Mouse (Mus musculus) CH12.LX (cell line): Measurements from ENCODE around the gene Rabep1. TPM values are rescaled to one million over a fixed set of nuclear protein-coding genes. Genes with fewer than 3 reads are reported as not detected.

Experiments
- DNase-seq: peaks from one replicate; pipeline ENCODE4 v3.0.0-alpha.2; 2013; ENCODE audit errors: extremely low read depth
- H3K27ac ChIP-seq: 2 replicates; pipeline ENCODE4 v1.5.1; 2012; ENCODE audit warnings: low read depth, mild to moderate bottlenecking, control low read depth, moderate library complexity; ENCODE audit not compliant: insufficient read depth
- H3K27me3 ChIP-seq: replicated peaks from 2 replicates; pipeline ENCODE3; 2012; ENCODE audit warnings: inconsistent platforms
- H3K36me3 ChIP-seq, 2 experiments: replicated peaks in 1 of 2; 2 replicates each; pipeline versions ENCODE3 to v1.6.1; 2012; ENCODE audit warnings: inconsistent platforms in 1 of 2, low read length in 1 of 2, mild to moderate bottlenecking in 1 of 2, mixed read lengths in 1 of 2, moderate library complexity in 1 of 2; ENCODE audit not compliant: control insufficient read depth in 1 of 2, insufficient read depth in 1 of 2
- H3K4me1 ChIP-seq, 2 experiments: 2 replicates each; pipeline ENCODE4 v1.6.1; 2012; ENCODE audit warnings: inconsistent platforms in 1 of 2, moderate library complexity in 1 of 2; ENCODE audit not compliant: insufficient read depth in 2 of 2, control insufficient read depth in 1 of 2
- H3K4me2 ChIP-seq: 2 replicates; pipeline ENCODE4 v1.6.1; 2012; ENCODE audit warnings: low read depth, mild to moderate bottlenecking, control low read depth; ENCODE audit not compliant: poor library complexity, insufficient read depth, severe bottlenecking
- H3K4me3 ChIP-seq, 3 experiments: fragments of 150-350 bp in 1 of 3; sonication (generic) in 1 of 3; replicated peaks in 1 of 3; 2 replicates each; pipeline versions ENCODE3 to v1.5.1; 2011 to 2012; ENCODE audit warnings: low read depth in 2 of 3, low read length in 2 of 3, mild to moderate bottlenecking in 2 of 3, moderate library complexity in 2 of 3, control low read depth in 1 of 3, improper control_type of control experiment in 1 of 3, inconsistent platforms in 1 of 3, mixed read lengths in 1 of 3; ENCODE audit not compliant: poor library complexity in 1 of 3
- H3K79me2 ChIP-seq: replicated peaks from 2 replicates; pipeline ENCODE4 v1.6.1; 2012; ENCODE audit warnings: mild to moderate bottlenecking, moderate library complexity; ENCODE audit not compliant: control insufficient read depth, poor library complexity, insufficient read depth, severe bottlenecking; ENCODE audit errors: extremely low read depth
- H3K9ac ChIP-seq: 2 replicates; pipeline ENCODE4 v1.6.1; 2012; ENCODE audit warnings: low read depth, mild to moderate bottlenecking, control low read depth, moderate library complexity; ENCODE audit not compliant: insufficient read depth
- H3K9me3 ChIP-seq: replicated peaks from 2 replicates; pipeline ENCODE3; 2012; ENCODE audit warnings: low read length, inconsistent platforms, mixed read lengths
- ELF1 ChIP-seq: IDR thresholded peaks from 2 replicates; pipeline ENCODE4 v1.6.1; 2014; ENCODE audit warnings: low read depth, mild to moderate bottlenecking, inconsistent platforms, low read length, improper control_type of control experiment
- EP300 ChIP-seq: IDR thresholded peaks from 2 replicates; pipeline ENCODE4 v1.6.1; 2011; ENCODE audit warnings: low read length, improper control_type of control experiment
- GABPA ChIP-seq: IDR thresholded peaks from 2 replicates; pipeline ENCODE4 v1.6.1; 2012; ENCODE audit warnings: low read depth, low read length, improper control_type of control experiment, inconsistent platforms; ENCODE audit not compliant: insufficient replicate concordance
- HCFC1 ChIP-seq: IDR thresholded peaks from 2 replicates; pipeline ENCODE4 v1.6.1; 2012; ENCODE audit warnings: low read depth, mild to moderate bottlenecking, inconsistent platforms, low read length, improper control_type of control experiment
- JUN ChIP-seq: IDR thresholded peaks from 2 replicates; pipeline ENCODE4 v1.6.1; 2011; ENCODE audit warnings: low read depth, mild to moderate bottlenecking, low read length, improper control_type of control experiment, moderate library complexity; ENCODE audit not compliant: insufficient read depth
- JUND ChIP-seq: conservative IDR thresholded peaks from 2 replicates; pipeline ENCODE4 v1.6.1; 2011; ENCODE audit warnings: low read depth, low read length, improper control_type of control experiment
- KAT2A ChIP-seq: IDR thresholded peaks from 2 replicates; pipeline ENCODE4 v1.6.1; 2012; ENCODE audit warnings: low read length, improper control_type of control experiment, inconsistent platforms; ENCODE audit not compliant: insufficient replicate concordance
- MAX ChIP-seq: IDR thresholded peaks from 2 replicates; pipeline ENCODE4 v1.6.1; 2011; ENCODE audit warnings: low read length, improper control_type of control experiment
- MAZ ChIP-seq: IDR thresholded peaks from 2 replicates; pipeline ENCODE4 v1.6.1; 2012; ENCODE audit warnings: low read depth, mild to moderate bottlenecking, inconsistent platforms, low read length, improper control_type of control experiment, moderate library complexity
- MXI1 ChIP-seq: IDR thresholded peaks from 2 replicates; pipeline ENCODE4 v1.6.1; 2011; ENCODE audit warnings: mild to moderate bottlenecking, low read depth, low read length, improper control_type of control experiment
- NELFE ChIP-seq: IDR thresholded peaks from 2 replicates; pipeline ENCODE4 v1.6.1; 2011; ENCODE audit warnings: low read depth, low read length, improper control_type of control experiment
- NRF1 ChIP-seq: IDR thresholded peaks from 2 replicates; pipeline ENCODE4 v1.6.1; 2014; ENCODE audit warnings: low read depth, mild to moderate bottlenecking, inconsistent platforms, low read length, improper control_type of control experiment, moderate library complexity
- PAX5 ChIP-seq: IDR thresholded peaks from 2 replicates; pipeline ENCODE4 v1.6.1; 2012; ENCODE audit warnings: low read length, inconsistent platforms, mixed read lengths
- POLR2AphosphoS2 ChIP-seq: IDR thresholded peaks from 2 replicates; pipeline ENCODE4 v1.6.1; 2011; ENCODE audit warnings: low read depth, low read length, improper control_type of control experiment
- RCOR1 ChIP-seq: conservative IDR thresholded peaks from 2 replicates; pipeline ENCODE4 v1.6.1; 2012; ENCODE audit warnings: low read depth, mild to moderate bottlenecking, inconsistent platforms, low read length, improper control_type of control experiment
- SIN3A ChIP-seq: IDR thresholded peaks from 2 replicates; pipeline ENCODE4 v1.6.1; 2012; ENCODE audit warnings: low read length, improper control_type of control experiment, inconsistent platforms
- TCF12 ChIP-seq: IDR thresholded peaks from 2 replicates; pipeline ENCODE4 v1.6.1; 2014; ENCODE audit warnings: low read depth, mild to moderate bottlenecking, inconsistent platforms, low read length, improper control_type of control experiment
- USF1 ChIP-seq: IDR thresholded peaks from 2 replicates; pipeline ENCODE4 v1.6.1; 2014; ENCODE audit warnings: low read depth, mild to moderate bottlenecking, inconsistent platforms, low read length, improper control_type of control experiment
- ZKSCAN1 ChIP-seq: IDR thresholded peaks from 2 replicates; pipeline ENCODE4 v1.6.1; 2012; ENCODE audit warnings: low read depth, inconsistent platforms, low read length, improper control_type of control experiment, borderline replicate concordance
- ZMIZ1 ChIP-seq: IDR thresholded peaks from 2 replicates; pipeline ENCODE4 v1.6.1; 2012; ENCODE audit warnings: low read depth, mild to moderate bottlenecking, inconsistent platforms, low read length, improper control_type of control experiment
- ZNF384 ChIP-seq: IDR thresholded peaks from 2 replicates; pipeline ENCODE4 v1.6.1; 2012; ENCODE audit warnings: low read depth, low read length, improper control_type of control experiment, inconsistent platforms
- dilution Hi-C: fragments of 300-500 bp; cut with MboI; formaldehyde crosslinking; loops from 2 replicates; pipeline ENCODE4 v1.14.3; 2020; ENCODE audit warnings: low sequenced_read_pairs; ENCODE audit not compliant: extremely low pct_unique_long_range_greater_than_20kb, extremely low pct_ligation_motif_present
- in situ Hi-C: fragments of 300-500 bp; cut with MboI; formaldehyde crosslinking; loops from 3 replicates; pipeline ENCODE4 v1.14.3; 2019; ENCODE audit warnings: low sequenced_read_pairs, low pct_ligation_motif_present, low pct_unique_long_range_greater_than_20kb, mixed read lengths
- polyA plus RNA-seq: library from polyadenylated mRNA; unstranded; fragments of >175 nt; gene quantifications from 2 replicates; pipeline ENCODE4 v1.2.1, GENCODE M21; 2012; ENCODE audit warnings: low read depth; ENCODE audit not compliant: insufficient read length
- total RNA-seq, 2 experiments: library from RNA; depleted of rRNA; stranded (reverse); fragments of 300-350 nt in 1 of 2; fragments of >200 nt in 1 of 2; gene quantifications; 2 replicates each; pipeline ENCODE4 v1.2.3; 2012 to 2014

Gene Rabep1
- total and polyA plus RNA-seq, 3 experiments, result 22.3 to 28.3 (median 26.1) TPM

DNA sequence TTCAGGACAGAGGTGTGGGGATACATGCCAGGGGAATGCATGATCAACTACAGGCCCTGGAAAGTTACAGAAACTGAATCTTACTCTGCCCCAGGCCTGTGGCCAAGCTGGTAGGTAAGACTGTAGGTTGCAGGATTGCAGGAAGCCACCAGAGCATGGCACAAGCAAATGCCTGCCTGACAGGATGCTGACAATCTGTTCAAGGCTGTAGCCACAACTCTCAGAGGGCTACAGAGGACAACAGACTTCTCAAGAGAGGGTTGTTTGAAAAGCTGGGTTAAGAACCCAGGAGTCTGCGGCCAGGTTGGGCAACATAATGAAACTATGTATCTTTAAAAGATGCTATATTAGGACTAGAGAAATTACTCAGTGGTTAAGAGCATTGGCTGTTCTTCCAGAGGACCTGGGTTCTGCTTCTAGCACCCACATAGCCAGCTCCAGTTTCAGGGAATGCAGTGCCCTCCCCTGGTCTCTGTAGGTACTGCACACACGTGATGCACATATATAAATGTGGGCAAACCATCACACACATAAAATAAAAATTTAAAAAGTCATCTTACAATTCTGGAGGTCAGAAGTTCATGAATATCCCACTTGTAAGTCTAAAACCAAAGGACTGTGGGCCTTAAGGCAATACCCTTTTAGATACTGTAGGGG is 42.2 kb upstream of the Rabep1 start (continued):
- TF ChIP-seq USF1 (no peak), NELFE (no peak), EP300 (peak; percentile 64), SIN3A (no peak), KAT2A (no peak)

DNA sequence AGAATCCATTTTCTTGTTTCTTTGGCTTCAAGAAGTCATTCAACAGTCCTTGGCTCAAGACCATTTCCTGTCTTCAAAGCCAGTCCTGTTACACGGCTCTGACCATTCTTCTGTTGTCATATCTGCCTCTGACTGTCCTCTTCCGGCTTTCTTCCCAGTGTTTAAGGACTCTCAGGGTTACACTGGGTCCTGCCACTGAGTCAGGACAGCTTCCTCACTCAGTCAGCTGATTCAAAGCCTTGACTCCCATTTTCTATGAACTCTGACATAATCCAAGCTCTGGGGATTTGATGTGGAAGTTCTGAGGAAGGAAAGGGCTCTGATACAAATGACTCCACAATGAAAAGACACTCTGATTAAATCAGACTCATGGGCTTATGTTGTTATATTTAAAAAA is 41.7 kb upstream of the Rabep1 start:
- Histone ChIP-seq H3K9ac (no peak overlapping the region), H3K79me2 (no peaks in the 10 kb centered on the region), H3K27me3 (no peaks in the 10 kb centered on the region), H3K36me3 (no peaks in the 10 kb centered on the region), H3K9me3 (peaks cover 6% of the 10 kb centered on the region), H3K4me3 (no peak overlapping the region), H3K27ac (no peak overlapping the region), H3K4me1 (peaks cover 27 to 80% of the 10 kb centered on the region in 2 experiments), H3K4me2 (no peak overlapping the region)
- in situ Hi-C loops, result no loop called here
- no peak for DNase-seq
- dilution Hi-C loops, result no loop called here
- TF ChIP-seq JUN (no peak), NELFE (no peak), RCOR1 (no peak), HCFC1 (no peak), MXI1 (no peak), POLR2AphosphoS2 (no peak), JUND (no peak), TCF12 (no peak), PAX5 (no peak), ZKSCAN1 (no peak), ZMIZ1 (no peak), EP300 (no peak), MAZ (no peak), GABPA (no peak), MAX (no peak), ELF1 (no peak), ZNF384 (no peak), NRF1 (no peak), USF1 (no peak)
